Mouse (Mus musculus): ENCODE data around the gene Pik3r6. TPM values are rescaled to one million over a fixed set of nuclear protein-coding genes. Genes with fewer than 3 reads are reported as not detected.

Gene Pik3r6
- polyA plus RNA-seq, 1 experiment from 2014 or later = 5.6 TPM

- WGBS = 71% methylated on average over 5 of the region's 5 CpGs
- no peak for TF ChIP-seq CTCF (IDR thresholded peaks at IDR 0.05; ENCODE audit: low read depth)
- H3K4me1 ChIP-seq (ENCODE audit: insufficient read depth) = peaks cover 10% of the 10 kb centered on the region
- H3K4me2 ChIP-seq = no peak within 1 kb of the TSS
- H3K4me3 ChIP-seq (ENCODE audit: low read depth, low read length) = no peak within 1 kb of the TSS
- H3K27me3 ChIP-seq (ENCODE audit: insufficient read depth, low read length) = no peaks in the 10 kb centered on the region
- no peaks in the 10 kb centered on the region for H3K36me3 ChIP-seq (ENCODE audit: insufficient read depth)
- H3K27ac ChIP-seq (ENCODE audit: low read depth) = no peak within 1 kb of the TSS
- ATAC-seq (ENCODE audit: insufficient read depth) = no peak
- H3K9me3 ChIP-seq (ENCODE audit: low read depth, low read length) = no peaks in the 10 kb centered on the region
- H3K9ac ChIP-seq = no peak within 1 kb of the TSS
- DNase-seq = no peak
Observed at GRCm38 (mm10) chr11:68586721-68587120, 83.9 kb downstream of the Pik3r6 start, which contains the start of gene Ccdc42. TSS of gene Ccdc42 (plus strand) at chr11:68587021.

- Histone ChIP-seq H3K27me3 (ENCODE audit: insufficient read depth, low read length) (no peaks in the 10 kb centered on the region), H3K9ac (no peak overlapping the region), H3K4me2 (no peak overlapping the region), H3K27ac (ENCODE audit: low read depth) (no peak overlapping the region), H3K36me3 (ENCODE audit: insufficient read depth) (no peaks in the 10 kb centered on the region), H3K9me3 (ENCODE audit: low read depth, low read length) (no peaks in the 10 kb centered on the region), H3K4me1 (ENCODE audit: insufficient read depth) (peaks cover 14% of the 10 kb centered on the region), H3K4me3 (ENCODE audit: low read depth, low read length) (no peak overlapping the region)
- peak; percentile 93 for TF ChIP-seq CTCF (IDR thresholded peaks at IDR 0.05; ENCODE audit: low read depth)
- WGBS = 49% methylated on average over 8 of the region's 8 CpGs
- DNase-seq (peak; percentile 93), ATAC-seq (ENCODE audit: insufficient read depth) (peak; percentile 77)
Observed at GRCm38 (mm10) chr11:68589055-68589809, 86.4 kb downstream of the Pik3r6 start.

- Histone ChIP-seq H3K4me1 (ENCODE audit: insufficient read depth) (peaks cover 14% of the 10 kb centered on the region), H3K27me3 (ENCODE audit: insufficient read depth, low read length) (no peaks in the 10 kb centered on the region), H3K27ac (ENCODE audit: low read depth) (0 out of 2 replicates have a peak overlapping the region, but pooled peaks have one; percentile 4), H3K36me3 (ENCODE audit: insufficient read depth) (no peaks in the 10 kb centered on the region), H3K9me3 (ENCODE audit: low read depth, low read length) (no peaks in the 10 kb centered on the region), H3K4me3 (ENCODE audit: low read depth, low read length) (no peak overlapping the region), H3K4me2 (no peak overlapping the region), H3K9ac (no peak overlapping the region)
- ATAC-seq (ENCODE audit: insufficient read depth) = no peak
- DNase-seq = no peak
- WGBS = 22% methylated on average over 5 of the region's 5 CpGs
- TF ChIP-seq CTCF (IDR thresholded peaks at IDR 0.05; ENCODE audit: low read depth) = no peak
Observed at GRCm38 (mm10) chr11:68591708-68592107, 88.9 kb downstream of the Pik3r6 start.

- no peak for DNase-seq
- no peak overlapping the region for H3K4me3 ChIP-seq (ENCODE audit: low read depth, low read length)
- H3K27ac ChIP-seq (ENCODE audit: low read depth) = no peak overlapping the region
- H3K4me1 ChIP-seq (ENCODE audit: insufficient read depth) = peaks cover 14% of the 10 kb centered on the region
- no peak for ATAC-seq (ENCODE audit: insufficient read depth)
- H3K9ac ChIP-seq = no peak overlapping the region
- H3K27me3 ChIP-seq (ENCODE audit: insufficient read depth, low read length) = no peaks in the 10 kb centered on the region
- WGBS = 54% methylated on average over 3 of the region's 3 CpGs
- H3K36me3 ChIP-seq (ENCODE audit: insufficient read depth) = no peaks in the 10 kb centered on the region
- no peak overlapping the region for H3K4me2 ChIP-seq
- no peak for TF ChIP-seq CTCF (IDR thresholded peaks at IDR 0.05; ENCODE audit: low read depth)
- no peaks in the 10 kb centered on the region for H3K9me3 ChIP-seq (ENCODE audit: low read depth, low read length)
Observed at GRCm38 (mm10) chr11:68593247-68593646, 90.4 kb downstream of the Pik3r6 start.

GRCm38 (mm10) chr11:68597912-68598311 is 95.1 kb downstream of the Pik3r6 start:
- no peaks in the 10 kb centered on the region for H3K36me3 ChIP-seq (ENCODE audit: insufficient read depth)
- 91% methylated on average over 2 of the region's 2 CpGs for WGBS
- no peaks in the 10 kb centered on the region for H3K9me3 ChIP-seq (ENCODE audit: low read depth, low read length)
- no peak for TF ChIP-seq CTCF (IDR thresholded peaks at IDR 0.05; ENCODE audit: low read depth)
- no peak overlapping the region for H3K4me3 ChIP-seq (ENCODE audit: low read depth, low read length)
- DNase-seq (no peak), ATAC-seq (ENCODE audit: insufficient read depth) (no peak)
- no peaks in the 10 kb centered on the region for H3K27me3 ChIP-seq (ENCODE audit: insufficient read depth, low read length)
- H3K9ac ChIP-seq = no peak overlapping the region
- no peak overlapping the region for H3K27ac ChIP-seq (ENCODE audit: low read depth)
- H3K4me2 ChIP-seq = no peak overlapping the region
- peaks cover 34% of the 10 kb centered on the region for H3K4me1 ChIP-seq (ENCODE audit: insufficient read depth)

GRCm38 (mm10) chr11:68600551-68601021 is 97.8 kb downstream of the Pik3r6 start:
- H3K27ac ChIP-seq (ENCODE audit: low read depth) = peak overlapping the region; percentile 95
- DNase-seq = peak; percentile 92

GRCm38 (mm10) chr11:68601486-68601991 is 98.7 kb downstream of the Pik3r6 start:
- Histone ChIP-seq H3K4me1 (ENCODE audit: insufficient read depth) (peaks cover 36% of the 10 kb centered on the region), H3K4me3 (ENCODE audit: low read depth, low read length) (no peak overlapping the region), H3K36me3 (ENCODE audit: insufficient read depth) (no peaks in the 10 kb centered on the region), H3K9ac (peak overlapping the region; percentile 20; the same call in 1 of the 2 replicates), H3K27me3 (ENCODE audit: insufficient read depth, low read length) (no peaks in the 10 kb centered on the region), H3K4me2 (peak overlapping the region; percentile 36), H3K27ac (ENCODE audit: low read depth) (peak overlapping the region; percentile 95), H3K9me3 (ENCODE audit: low read depth, low read length) (no peaks in the 10 kb centered on the region)
- peak; percentile 57 for DNase-seq
- ATAC-seq (ENCODE audit: insufficient read depth) = peak; percentile 37; the same call in 1 of the 2 replicates
- WGBS = 4% methylated on average over 9 of the region's 9 CpGs
- TF ChIP-seq CTCF (IDR thresholded peaks at IDR 0.05; ENCODE audit: low read depth) = no peak

More at GRCm38 (mm10) chr11:68600551-68601021, 97.8 kb downstream of the Pik3r6 start:
- TF ChIP-seq CTCF (IDR thresholded peaks at IDR 0.05; ENCODE audit: low read depth) = no peak
- Histone ChIP-seq H3K9me3 (ENCODE audit: low read depth, low read length) (no peaks in the 10 kb centered on the region), H3K9ac (0 out of 2 replicates have a peak overlapping the region, but pooled peaks have one; percentile 5), H3K36me3 (ENCODE audit: insufficient read depth) (no peaks in the 10 kb centered on the region), H3K4me1 (ENCODE audit: insufficient read depth) (peaks cover 36% of the 10 kb centered on the region), H3K4me3 (ENCODE audit: low read depth, low read length) (no peak overlapping the region), H3K27me3 (ENCODE audit: insufficient read depth, low read length) (no peaks in the 10 kb centered on the region), H3K4me2 (peak overlapping the region; percentile 7; the same call in 1 of the 2 replicates)
- WGBS = 6% methylated on average over 6 of the region's 6 CpGs
- peak; percentile 88 for ATAC-seq (ENCODE audit: insufficient read depth)

Other genes starting within 250 kb of the Pik3r6 start
- 2.5 and 3.2 TPM in 2 replicates for gene Ntn1, start 102.2 kb upstream of the Pik3r6 start, polyA plus RNA-seq (2014; fragmentation: Nextera tagmentation; extraction: Ambion mirVana)
- gene Pik3r5, start 70.9 kb upstream of the Pik3r6 start, polyA plus RNA-seq (2014; fragmentation: Nextera tagmentation; extraction: Ambion mirVana) = 0.30 and 0.43 TPM in 2 replicates
- 1.5 TPM in 2 replicates for gene Mfsd6l, start 53.2 kb downstream of the Pik3r6 start, polyA plus RNA-seq (2014; fragmentation: Nextera tagmentation; extraction: Ambion mirVana)
- gene Ccdc42, start 84.0 kb downstream of the Pik3r6 start, polyA plus RNA-seq (2014; fragmentation: Nextera tagmentation; extraction: Ambion mirVana) = 0.70 and 1.2 TPM in 2 replicates
- gene Myh10, start 188.5 kb downstream of the Pik3r6 start, polyA plus RNA-seq (2014; fragmentation: Nextera tagmentation; extraction: Ambion mirVana) = 168 and 179 TPM in 2 replicates

All from lung, embryonic 14.5 days (tissue).